Mouse (Mus musculus): ENCODE measurements around the gene Zfp263.

Zfp263 gene

DNA sequence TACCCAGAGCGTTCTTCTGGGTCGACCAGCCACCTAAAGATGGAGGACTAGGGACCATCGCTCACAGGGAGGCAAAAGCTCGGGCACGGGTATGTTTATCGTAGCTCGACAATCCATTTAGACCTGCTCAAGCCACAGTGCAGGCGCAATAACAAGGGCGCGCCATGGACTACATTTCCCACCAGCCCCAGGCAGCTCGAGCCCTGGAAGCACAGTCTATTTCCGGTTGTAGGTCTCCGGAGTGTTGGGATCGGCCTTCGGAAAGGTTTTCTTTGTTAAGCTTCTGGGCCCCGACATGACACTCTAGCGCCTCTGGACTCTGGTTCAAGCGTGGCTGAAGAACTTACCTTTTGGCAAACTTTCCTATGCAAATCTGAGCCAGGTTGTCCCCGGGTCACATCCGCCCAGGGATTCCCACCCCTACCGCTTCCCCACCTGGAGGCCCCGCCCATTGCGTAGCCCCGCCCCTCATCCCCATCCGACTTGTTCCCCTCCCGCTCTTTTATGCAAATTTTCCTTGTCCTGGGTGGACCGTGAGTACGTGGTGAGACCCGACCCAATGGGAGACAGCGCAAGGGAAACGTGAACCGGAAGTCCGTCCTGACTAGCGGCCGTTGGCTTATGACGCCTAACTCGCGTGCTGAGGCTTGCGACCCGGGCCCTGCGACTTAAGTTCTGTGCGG is at the start of gene Zfp263:
Gene Zfp263, plus strand, starts transcription at position 591 of the 683 bp plus-strand sequence.
- peak; percentile 93 for DNase-seq (ENCODE audit: low spot score)

DNA sequence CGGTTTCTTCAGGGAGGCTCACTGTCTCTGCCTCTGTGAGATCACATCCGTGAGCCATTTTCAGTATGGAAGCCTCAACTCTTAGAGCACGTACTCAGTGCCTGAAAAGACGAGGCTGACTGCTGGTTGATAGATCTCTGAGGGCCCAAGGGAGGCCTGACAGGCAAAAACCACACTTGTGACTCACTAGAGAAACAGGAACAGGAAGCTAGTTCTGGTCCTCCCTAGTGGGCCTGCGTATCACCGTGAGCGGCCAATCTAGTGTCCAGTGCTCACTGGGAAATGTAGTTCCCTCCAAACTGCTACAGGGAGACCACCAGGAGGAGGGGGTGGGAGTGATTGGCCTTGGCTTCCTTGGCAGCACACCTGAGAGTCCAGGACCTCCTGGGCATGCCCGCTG is 44.6 kb upstream of the Zfp263 start:
- no peak for DNase-seq (ENCODE audit: low spot score)

DNA sequence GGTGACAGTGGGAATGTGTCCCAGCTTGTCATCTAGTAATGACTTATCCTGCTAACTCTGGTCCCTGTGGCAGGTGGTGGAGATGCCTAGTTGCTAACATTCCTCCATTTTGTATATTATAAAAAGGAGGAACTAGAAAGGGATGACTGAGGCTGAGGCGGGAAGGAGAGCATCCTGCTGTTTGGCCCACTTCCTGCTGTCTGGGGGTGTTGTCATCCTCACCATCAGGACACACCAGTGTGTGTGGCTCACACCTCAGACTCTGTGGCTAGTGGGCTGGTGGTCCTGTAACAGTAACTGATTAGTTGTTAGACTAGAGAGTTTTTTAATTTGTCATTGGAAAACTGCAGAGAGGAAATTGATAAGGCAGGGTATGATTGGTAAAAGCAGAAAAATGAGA is 43.0 kb upstream of the Zfp263 start:
- no peak for DNase-seq (ENCODE audit: low spot score)

DNA sequence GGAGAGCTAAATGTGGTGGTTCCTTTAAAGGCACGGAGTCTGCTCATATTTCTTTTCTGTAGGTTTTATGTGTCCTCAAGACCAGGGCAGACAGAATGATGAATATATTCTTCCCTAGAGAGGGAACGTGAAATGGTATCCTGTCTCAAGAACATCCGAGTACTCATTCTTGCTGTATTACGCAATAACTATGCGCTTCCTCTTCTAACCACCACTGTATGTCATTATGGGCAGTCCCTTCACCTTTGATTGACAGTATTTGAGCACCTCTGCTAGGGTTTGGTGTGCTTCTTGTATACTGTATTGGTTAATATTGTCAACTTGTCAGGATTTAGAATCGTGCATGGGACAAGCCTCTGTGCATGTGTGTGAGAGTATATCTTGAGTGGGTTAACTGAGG is 37.2 kb upstream of the Zfp263 start:
- no peak for DNase-seq (ENCODE audit: low spot score)

DNA sequence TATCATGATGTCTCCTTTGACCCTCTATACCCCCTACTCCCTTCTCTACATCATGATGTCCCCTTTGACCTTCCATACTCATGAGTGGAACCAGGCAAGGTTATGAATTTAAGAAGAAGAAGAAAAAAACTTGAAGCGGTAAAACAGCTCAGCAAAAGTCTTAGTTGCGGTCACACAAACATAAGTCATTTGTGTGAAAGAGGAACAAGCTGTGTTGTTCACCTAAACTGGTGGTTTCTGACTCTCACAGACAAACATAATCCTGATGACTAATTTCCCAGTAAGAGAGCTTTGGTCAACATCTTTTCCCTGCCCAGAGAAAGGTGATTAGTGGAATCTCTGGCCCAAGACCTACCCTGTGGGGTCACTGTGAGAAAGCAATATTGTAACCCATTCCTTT is 29.2 kb upstream of the Zfp263 start:
- DNase-seq (ENCODE audit: low spot score), result no peak

DNA sequence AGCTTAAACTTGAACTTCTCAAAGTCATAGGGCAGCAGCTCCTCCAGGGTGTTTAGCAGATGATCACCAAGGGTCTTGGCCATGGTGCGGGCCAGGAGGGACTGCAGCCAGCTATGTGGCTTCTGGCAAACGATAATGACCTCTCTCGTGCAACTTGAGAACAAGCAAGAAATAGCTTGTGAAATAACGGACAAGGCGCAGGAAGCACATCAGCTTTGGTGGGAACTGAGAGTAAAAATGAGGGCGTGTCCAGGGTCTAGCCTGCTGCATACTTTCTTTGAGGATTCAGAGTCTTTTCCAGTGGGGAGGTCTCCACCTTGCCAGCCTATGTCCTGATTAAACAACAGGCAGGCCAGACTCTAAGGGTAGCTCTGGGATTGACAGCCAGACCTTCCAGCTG is 25.9 kb upstream of the Zfp263 start, which contains the start of gene Mefv:
Gene Mefv, minus strand, starts transcription at position 118 of the 400 bp plus-strand sequence.
- no peak for DNase-seq (ENCODE audit: low spot score)

DNA sequence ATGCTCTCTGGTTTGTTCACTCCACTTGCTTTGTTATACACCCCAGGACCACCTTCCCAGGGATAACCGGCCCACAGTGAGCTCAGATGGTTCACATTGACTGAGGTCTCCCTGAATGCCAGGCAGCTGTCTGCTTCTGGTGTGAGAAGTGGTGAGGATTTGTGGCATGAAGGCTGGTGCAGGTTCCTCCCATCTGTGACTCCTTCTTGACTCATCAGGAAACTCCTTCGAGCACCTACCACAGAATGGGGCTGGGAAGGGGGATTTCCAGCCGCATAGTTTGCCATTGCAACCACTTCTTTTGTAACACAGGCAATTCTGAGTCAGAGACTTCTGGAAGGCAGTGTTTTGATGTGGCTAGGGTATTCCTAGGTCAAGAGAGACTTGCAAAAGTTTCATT is 20.7 kb upstream of the Zfp263 start:
- DNase-seq (ENCODE audit: low spot score), result no peak

DNA sequence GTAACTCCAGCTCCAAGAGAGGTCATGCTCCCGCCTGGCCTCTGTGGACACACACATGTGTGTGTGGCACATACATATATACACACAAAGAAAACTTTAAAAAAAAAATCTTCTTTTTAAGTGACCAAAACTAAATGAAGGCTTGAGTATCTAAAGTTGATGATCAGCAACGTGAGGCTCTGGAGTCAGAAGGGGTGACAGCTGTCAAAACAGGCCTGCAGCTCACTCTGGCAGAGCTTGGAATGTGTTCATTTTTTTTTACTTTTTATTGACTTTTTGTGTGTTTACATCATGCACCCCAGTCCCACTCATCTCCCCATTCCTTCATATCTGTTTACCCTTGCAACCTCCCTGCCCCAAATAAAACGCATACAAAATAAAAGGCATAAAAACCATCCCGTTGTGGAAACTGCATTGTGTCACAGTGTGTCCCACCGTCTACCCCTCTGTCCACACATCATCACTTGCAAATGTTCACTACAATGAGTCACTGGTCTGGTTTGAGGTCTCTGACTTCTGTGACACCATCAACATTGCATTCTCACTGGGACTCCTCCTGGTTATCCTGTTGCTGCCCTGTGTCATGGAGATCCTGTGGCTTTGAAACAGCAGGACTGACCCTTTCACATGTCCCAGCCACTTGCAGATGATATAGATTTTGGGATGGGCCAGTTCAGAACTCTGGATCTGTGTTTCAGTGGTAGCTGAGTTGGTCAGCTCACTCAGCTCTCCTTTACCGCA is 15.7 kb upstream of the Zfp263 start:
- DNase-seq (ENCODE audit: low spot score), result no peak

DNA sequence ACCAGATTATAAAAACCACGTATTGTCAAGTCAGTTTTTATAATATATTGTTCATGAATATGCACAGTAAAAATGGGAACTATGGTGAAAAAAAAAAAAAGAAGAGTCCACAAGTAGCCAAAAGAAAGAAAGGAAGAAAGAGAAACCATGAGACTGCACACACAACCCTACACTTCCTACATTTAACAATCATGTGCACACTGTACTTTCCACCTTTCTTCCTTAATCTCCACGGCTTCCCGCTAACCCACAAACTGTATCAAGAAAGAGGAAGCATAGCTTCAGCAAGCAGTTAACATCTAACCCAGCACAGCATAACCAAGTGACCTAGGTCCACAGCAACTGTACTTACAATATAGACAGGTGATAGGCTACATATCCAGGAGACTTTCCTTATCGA is 11.3 kb upstream of the Zfp263 start:
- DNase-seq (ENCODE audit: low spot score), result no peak

DNA sequence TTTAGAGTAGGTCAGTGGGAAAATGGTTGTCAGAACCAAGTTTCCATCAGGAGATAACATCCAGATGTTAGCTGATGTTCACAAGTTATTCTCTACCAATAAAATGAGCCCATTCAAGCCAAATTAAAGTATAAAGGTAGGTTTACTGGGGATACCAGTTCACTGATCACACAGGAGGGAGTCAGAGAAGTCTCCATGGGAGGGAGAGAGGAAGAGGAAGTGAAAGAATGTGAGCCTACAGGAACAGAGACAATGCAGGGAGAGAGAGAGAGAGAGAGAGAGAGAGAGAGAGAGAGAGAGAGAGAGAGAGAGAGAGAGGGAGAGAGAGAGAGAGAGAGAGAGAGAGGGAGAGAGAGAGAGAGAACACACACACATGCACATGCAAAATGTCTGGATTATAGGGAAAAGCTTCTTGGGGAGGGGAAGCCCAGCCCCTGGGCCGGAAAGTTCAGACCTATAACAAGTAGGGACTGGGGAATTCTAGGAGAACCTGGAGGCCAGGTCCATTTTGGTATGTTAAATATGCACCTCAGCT is 10.6 kb upstream of the Zfp263 start:
- DNase-seq (ENCODE audit: low spot score), result no peak

DNA sequence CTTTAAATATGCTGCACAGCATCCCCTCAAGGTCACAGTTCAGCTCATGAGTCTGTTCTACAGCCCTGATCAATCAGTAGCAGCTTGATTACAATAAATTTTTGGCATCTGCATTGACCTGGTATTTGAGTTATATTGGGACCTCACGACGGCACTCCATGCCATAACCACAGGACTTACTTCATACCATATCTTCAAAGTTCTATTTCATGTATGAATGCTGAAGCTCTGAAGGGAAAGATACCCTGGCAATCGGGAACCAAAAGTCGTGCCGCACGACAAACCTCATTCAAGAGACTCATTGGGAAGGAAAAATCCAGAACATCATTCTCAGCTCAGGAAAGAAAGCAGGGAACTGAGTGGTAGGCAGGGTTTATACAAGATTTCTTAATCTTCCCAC is 1.4 kb upstream of the Zfp263 start:
- no peak for DNase-seq (ENCODE audit: low spot score)

DNA sequence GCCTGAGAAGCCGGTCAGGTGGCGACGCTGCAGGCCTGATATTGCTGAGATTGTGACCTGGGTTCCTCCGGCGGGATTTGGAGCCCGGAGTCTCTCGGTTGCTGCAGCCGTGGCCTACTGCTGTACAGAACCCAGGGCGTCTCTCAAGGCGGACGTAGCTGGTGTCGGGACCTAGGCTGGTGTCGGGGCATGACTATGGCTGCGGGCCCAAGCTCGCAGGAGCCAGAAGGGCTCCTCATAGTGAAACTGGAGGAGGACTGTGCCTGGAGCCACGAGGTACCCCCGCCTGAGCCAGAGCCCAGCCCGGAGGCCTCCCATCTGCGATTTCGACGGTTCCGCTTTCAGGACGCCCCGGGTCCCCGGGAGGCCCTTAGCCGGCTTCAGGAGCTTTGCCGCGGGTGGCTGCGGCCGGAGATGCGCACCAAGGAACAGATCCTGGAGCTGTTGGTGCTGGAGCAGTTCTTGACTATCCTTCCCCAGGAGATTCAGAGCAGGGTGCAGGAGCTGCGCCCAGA is 350 bp downstream of the Zfp263 start:
- DNase-seq (ENCODE audit: low spot score), result no peak

DNA sequence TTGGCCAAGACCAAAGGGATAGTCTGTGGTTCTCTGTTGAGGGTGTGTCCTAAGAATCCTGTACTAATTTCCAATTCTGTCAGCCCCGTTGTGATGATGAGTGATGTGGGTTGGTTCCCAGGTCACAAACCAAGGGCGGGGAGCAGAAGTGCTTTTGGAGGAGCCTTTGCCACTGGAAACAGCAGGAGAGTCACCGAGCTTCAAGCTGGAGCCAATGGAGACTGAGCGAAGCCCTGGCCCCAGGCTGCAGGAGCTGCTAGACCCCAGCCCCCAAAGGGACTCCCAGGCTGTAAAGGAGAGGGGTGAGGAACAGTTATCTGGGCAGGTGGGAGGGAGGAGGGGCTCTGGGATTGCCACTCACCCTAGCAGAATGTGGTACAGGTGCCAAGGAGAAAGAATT is 1.8 kb downstream of the Zfp263 start:
- DNase-seq (ENCODE audit: low spot score), result no peak

DNA sequence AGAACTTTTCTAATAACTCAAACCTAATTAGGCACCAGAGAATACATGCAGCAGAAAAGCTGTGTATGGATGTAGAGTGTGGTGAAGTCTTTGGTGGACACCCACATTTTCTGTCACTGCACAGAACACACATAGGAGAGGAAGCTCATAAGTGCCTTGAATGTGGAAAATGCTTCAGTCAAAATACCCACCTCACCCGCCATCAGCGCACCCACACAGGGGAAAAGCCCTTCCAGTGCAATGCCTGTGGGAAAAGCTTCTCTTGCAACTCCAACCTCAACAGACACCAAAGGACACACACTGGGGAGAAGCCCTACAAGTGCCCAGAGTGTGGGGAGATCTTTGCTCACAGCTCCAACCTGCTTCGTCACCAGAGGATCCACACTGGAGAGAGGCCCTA is 5.1 kb downstream of the Zfp263 start:
- no peak for DNase-seq (ENCODE audit: low spot score)

DNA sequence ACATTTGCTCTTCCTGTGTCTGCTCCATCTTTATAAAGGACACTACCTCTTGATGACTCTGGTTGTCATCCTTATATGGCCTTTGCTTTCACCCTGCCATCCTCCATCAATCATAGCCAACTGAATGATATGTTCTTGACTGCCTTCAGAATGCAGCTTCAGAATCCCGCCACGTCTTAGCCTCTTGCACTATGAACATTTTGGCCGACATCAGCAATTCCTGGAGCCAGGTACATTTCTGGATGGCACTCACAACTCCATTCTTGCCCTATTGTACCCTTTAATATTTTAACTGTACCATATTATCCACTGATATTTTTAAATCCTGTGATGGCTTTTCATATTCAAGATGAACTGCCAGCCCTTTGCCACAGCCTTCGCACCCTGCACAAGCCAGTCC is 27.7 kb downstream of the Zfp263 start:
- no peak for DNase-seq (ENCODE audit: low spot score)

DNA sequence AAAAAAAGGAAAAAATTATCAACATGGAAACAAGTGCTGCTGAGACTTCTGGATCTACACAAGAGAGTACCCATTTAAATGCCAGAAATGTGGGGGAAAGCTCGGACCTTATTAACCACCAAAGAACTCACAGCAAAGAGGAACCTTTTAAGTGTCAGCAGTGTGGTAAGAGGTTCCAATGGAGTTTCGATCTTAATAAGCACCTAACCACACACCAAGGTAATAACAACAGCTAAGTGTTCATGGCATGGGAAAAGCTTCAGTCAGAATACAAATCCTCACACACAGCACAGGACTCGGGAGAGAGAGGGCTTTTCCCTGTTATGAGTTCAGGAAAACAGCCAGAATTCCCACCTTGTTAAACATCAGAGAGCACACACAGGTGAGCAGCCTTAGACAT is 32.5 kb downstream of the Zfp263 start:
- DNase-seq (ENCODE audit: low spot score), result no peak

DNA sequence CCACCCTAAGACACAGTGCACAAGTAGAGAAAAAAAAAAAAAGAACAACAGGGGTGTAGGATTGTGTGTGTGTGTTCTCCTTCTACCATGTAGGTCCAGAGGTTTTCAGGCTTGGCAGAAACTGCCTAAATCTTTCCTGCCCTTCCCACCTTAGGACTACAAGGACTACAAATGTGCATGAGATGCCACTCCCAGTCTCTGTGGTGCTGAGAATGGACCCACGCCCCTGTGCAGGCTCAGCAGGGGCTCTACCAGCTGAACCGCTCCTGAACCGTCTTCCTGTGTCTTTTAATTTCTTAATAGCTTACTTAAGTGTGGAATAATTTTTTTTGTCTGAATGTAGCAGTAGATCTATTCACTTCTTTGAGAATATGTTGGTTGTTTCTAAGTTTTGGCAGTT is 34.1 kb downstream of the Zfp263 start:
- no peak for DNase-seq (ENCODE audit: low spot score)

DNA sequence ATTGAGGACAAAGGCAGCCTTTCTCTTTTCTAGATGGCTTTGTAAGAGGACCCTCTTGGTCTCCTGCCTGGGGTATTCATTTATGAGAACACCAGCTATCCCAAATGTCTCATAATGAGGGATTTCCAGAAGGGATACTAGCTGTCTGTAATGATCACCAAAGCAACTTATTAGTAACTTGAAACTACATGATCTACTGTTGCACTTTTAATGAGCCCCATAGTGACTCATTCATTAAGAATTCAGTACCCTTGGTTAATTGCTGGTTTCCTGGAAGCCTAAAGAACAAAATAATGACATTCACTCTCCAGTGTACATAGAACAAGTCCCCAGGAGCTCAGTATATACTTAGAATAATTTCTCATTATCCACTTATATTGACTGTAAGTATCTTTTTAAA is 37.3 kb downstream of the Zfp263 start:
- DNase-seq (ENCODE audit: low spot score), result no peak

DNA sequence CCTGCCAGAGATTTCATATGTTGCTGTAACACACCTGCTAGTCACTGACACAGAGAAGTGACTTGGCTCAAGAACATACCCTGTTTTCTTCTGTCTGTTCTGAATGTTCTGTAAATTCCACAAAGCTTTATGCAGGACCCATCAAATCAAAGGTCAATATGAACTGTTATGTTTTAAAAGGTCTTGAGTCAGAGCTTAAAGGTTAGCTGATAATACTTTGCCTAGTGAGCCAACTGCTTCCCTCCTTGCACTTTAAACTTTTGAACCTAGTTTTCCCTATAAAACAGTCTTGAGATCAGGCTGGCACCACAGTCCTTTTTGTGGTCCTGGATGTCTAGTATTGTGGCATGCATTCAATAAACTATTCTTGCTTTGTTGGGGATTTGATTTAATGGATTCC is 44.5 kb downstream of the Zfp263 start:
- DNase-seq (ENCODE audit: low spot score), result no peak

All from left cerebral cortex, adult 11 months (tissue).